Mouse (Mus musculus) hindbrain, embryonic 16.5 days (tissue): ENCODE measurements around the gene Olfr330. TPM values are rescaled to one million over a fixed set of nuclear protein-coding genes. Genes with fewer than 3 reads are reported as not detected.
"Not testable (repeated sequence)": the region's sequence is repeated elsewhere in the genome, so short reads cannot be mapped to it uniquely, and the experiment has no call there.

Experiments
- ATAC-seq: fragments of 200-750 bp; cut with Nextera tagmentation; 2 replicates; pipeline ENCODE4 v1.8.0; 2017; ENCODE audit warnings: moderate TSS enrichment, moderate library complexity
- H3K27ac ChIP-seq: fragments of 300-500 bp; sonication (generic); 2 replicates; pipeline ENCODE4 v1.5.1; 2014; ENCODE audit warnings: low read depth, mild to moderate bottlenecking, control low read depth, low read length, moderate library complexity
- H3K27me3 ChIP-seq: fragments of 300-500 bp; sonication (generic); replicated peaks from 2 replicates; pipeline ENCODE4 v1.6.1; 2014; ENCODE audit warnings: low read length; ENCODE audit not compliant: control insufficient read depth, insufficient read depth
- H3K36me3 ChIP-seq: fragments of 300-500 bp; sonication (generic); 2 replicates; pipeline ENCODE4 v1.6.1; 2014; ENCODE audit warnings: mild to moderate bottlenecking, low read length, moderate library complexity, mixed read lengths; ENCODE audit not compliant: control insufficient read depth, insufficient read depth
- H3K4me1 ChIP-seq: fragments of 300-500 bp; sonication (generic); 2 replicates; pipeline ENCODE4 v1.6.1; 2014; ENCODE audit warnings: low read depth, low read length; ENCODE audit not compliant: control insufficient read depth, insufficient read depth
- H3K4me2 ChIP-seq: fragments of 300-500 bp; sonication (generic); 2 replicates; pipeline ENCODE4 v1.6.1; 2014; ENCODE audit warnings: mild to moderate bottlenecking, low read length, control low read depth, moderate library complexity
- H3K4me3 ChIP-seq: fragments of 300-500 bp; sonication (generic); 2 replicates; pipeline ENCODE4 v1.5.1; 2014; ENCODE audit warnings: mild to moderate bottlenecking, low read length, control low read depth, moderate library complexity
- H3K9ac ChIP-seq: fragments of 300-500 bp; sonication (generic); 2 replicates; pipeline ENCODE4 v1.6.1; 2014; ENCODE audit warnings: low read depth, mild to moderate bottlenecking, control low read depth, low read length, moderate library complexity
- H3K9me3 ChIP-seq: fragments of 300-500 bp; sonication (generic); 2 replicates; pipeline ENCODE4 v1.6.1; 2014; ENCODE audit warnings: mild to moderate bottlenecking, low read length, moderate library complexity; ENCODE audit not compliant: control insufficient read depth
- WGBS: fragments of 180-500 bp; shearing (Covaris S2); extraction: QIAGEN DNeasy Blood & Tissue Kit; methylation state at CpG from one replicate; pipeline ENCODE4 v1.1.7; 2014; 5-methylcytosine and 5-hydroxymethylcytosine counted together
- polyA plus RNA-seq: library from polyadenylated mRNA; unstranded; fragments of >200 nt; fragmentation: Nextera tagmentation; extraction: Ambion mirVana; gene quantifications from 2 replicates; pipeline ENCODE4 v1.2.1, GENCODE M21; 2015

The Olfr330 gene
- polyA plus RNA-seq = not detected in 2 replicates

GRCm38 (mm10) chr11:58534736-58535135 lies at the start of gene Olfr330:
Gene Olfr330 (minus strand): TSS chr11:58534836.
- H3K9ac ChIP-seq, H3K27me3 ChIP-seq, H3K4me1 ChIP-seq, H3K27ac ChIP-seq, H3K4me2 ChIP-seq, H3K9me3 ChIP-seq, H3K4me3 ChIP-seq, ATAC-seq, H3K36me3 ChIP-seq: not testable (repeated sequence)

GRCm38 (mm10) chr11:58578636-58579035 lies 44.0 kb upstream of the Olfr330 start:
- H3K36me3 ChIP-seq = no peaks in the 10 kb centered on the region
- no peak overlapping the region for H3K27ac ChIP-seq
- no peak overlapping the region for H3K9ac ChIP-seq
- no peaks in the 10 kb centered on the region for H3K4me1 ChIP-seq
- no peak overlapping the region for H3K4me2 ChIP-seq
- ATAC-seq = no peak
- no peak overlapping the region for H3K4me3 ChIP-seq
- H3K27me3 ChIP-seq = no peaks in the 10 kb centered on the region
- no peaks in the 10 kb centered on the region for H3K9me3 ChIP-seq
- 66% methylated on average over 8 of the region's 8 CpGs for WGBS

- no peaks in the 10 kb centered on the region for H3K36me3 ChIP-seq
- no peaks in the 10 kb centered on the region for H3K4me1 ChIP-seq
- H3K9ac ChIP-seq = no peak within 1 kb of the TSS
- H3K27me3 ChIP-seq = no peaks in the 10 kb centered on the region
- ATAC-seq = no peak
- no peak within 1 kb of the TSS for H3K27ac ChIP-seq
- no peak within 1 kb of the TSS for H3K4me3 ChIP-seq
- 80% methylated on average over 1 of the region's 1 CpGs for WGBS
- no peaks in the 10 kb centered on the region for H3K9me3 ChIP-seq
- no peak within 1 kb of the TSS for H3K4me2 ChIP-seq
Observed at GRCm38 (mm10) chr11:58577430-58577829, 42.8 kb upstream of the Olfr330 start, which contains the start of gene Olfr325. Gene Olfr325 (plus strand): TSS chr11:58577730.

GRCm38 (mm10) chr11:58570405-58570804 lies 35.8 kb upstream of the Olfr330 start, which contains the start of gene Olfr224:
Gene Olfr224 (minus strand): TSS chr11:58570553.
- WGBS = 72% methylated on average over 5 of the region's 5 CpGs
- H3K27ac ChIP-seq = no peak within 1 kb of the TSS
- H3K9me3 ChIP-seq = no peaks in the 10 kb centered on the region
- H3K4me1 ChIP-seq = no peaks in the 10 kb centered on the region
- H3K27me3 ChIP-seq = no peaks in the 10 kb centered on the region
- H3K9ac ChIP-seq = no peak within 1 kb of the TSS
- no peak for ATAC-seq
- H3K4me2 ChIP-seq = no peak within 1 kb of the TSS
- no peaks in the 10 kb centered on the region for H3K36me3 ChIP-seq
- H3K4me3 ChIP-seq = no peak within 1 kb of the TSS

- no peaks in the 10 kb centered on the region for H3K36me3 ChIP-seq
- 91% methylated on average over 1 of the region's 1 CpGs for WGBS
- no peak within 1 kb of the TSS for H3K9ac ChIP-seq
- no peak for ATAC-seq
- H3K27me3 ChIP-seq = no peaks in the 10 kb centered on the region
- no peak within 1 kb of the TSS for H3K27ac ChIP-seq
- H3K4me1 ChIP-seq = no peaks in the 10 kb centered on the region
- no peaks in the 10 kb centered on the region for H3K9me3 ChIP-seq
- no peak within 1 kb of the TSS for H3K4me3 ChIP-seq
- no peak within 1 kb of the TSS for H3K4me2 ChIP-seq
Observed at GRCm38 (mm10) chr11:58555536-58555935, 20.9 kb upstream of the Olfr330 start, which contains the start of gene Olfr328. Gene Olfr328 (minus strand): TSS chr11:58555636.

GRCm38 (mm10) chr11:58546322-58546721 lies 11.7 kb upstream of the Olfr330 start, which contains the start of gene Olfr329-ps:
Gene Olfr329-ps (minus strand): TSS chr11:58546422.
- no peak within 1 kb of the TSS for H3K9ac ChIP-seq
- H3K36me3 ChIP-seq = no peaks in the 10 kb centered on the region
- WGBS = 84% methylated on average over 5 of the region's 5 CpGs
- no peak within 1 kb of the TSS for H3K27ac ChIP-seq
- H3K9me3 ChIP-seq = no peaks in the 10 kb centered on the region
- H3K4me1 ChIP-seq = no peaks in the 10 kb centered on the region
- no peak for ATAC-seq
- H3K4me3 ChIP-seq = no peak within 1 kb of the TSS
- no peaks in the 10 kb centered on the region for H3K27me3 ChIP-seq
- no peak within 1 kb of the TSS for H3K4me2 ChIP-seq

- not testable (repeated sequence) for H3K4me2 ChIP-seq, H3K36me3 ChIP-seq, H3K9me3 ChIP-seq, H3K27ac ChIP-seq, ATAC-seq, H3K4me1 ChIP-seq, H3K4me3 ChIP-seq, H3K27me3 ChIP-seq, H3K9ac ChIP-seq
- 93% methylated on average over 6 of the region's 9 CpGs for WGBS
Observed at GRCm38 (mm10) chr11:58519756-58520155, 14.9 kb downstream of the Olfr330 start.

GRCm38 (mm10) chr11:58518916-58519315 lies 15.7 kb downstream of the Olfr330 start:
- H3K4me1 ChIP-seq, H3K4me2 ChIP-seq, H3K27me3 ChIP-seq, H3K4me3 ChIP-seq, ATAC-seq, H3K36me3 ChIP-seq, H3K9me3 ChIP-seq, H3K9ac ChIP-seq, H3K27ac ChIP-seq: not testable (repeated sequence)
- 91% methylated on average over 16 of the region's 18 CpGs for WGBS

- not testable (repeated sequence) for ATAC-seq, H3K36me3 ChIP-seq, H3K27ac ChIP-seq, H3K9me3 ChIP-seq, H3K4me1 ChIP-seq, H3K9ac ChIP-seq, H3K4me2 ChIP-seq, H3K27me3 ChIP-seq, H3K4me3 ChIP-seq
- 87% methylated on average over 19 of the region's 19 CpGs for WGBS
Observed at GRCm38 (mm10) chr11:58509058-58509457, 25.6 kb downstream of the Olfr330 start.

GRCm38 (mm10) chr11:58502472-58502871 lies 32.2 kb downstream of the Olfr330 start, which contains the start of gene Olfr331:
Gene Olfr331 (minus strand): TSS chr11:58502572.
- not testable (repeated sequence) for ATAC-seq, H3K27ac ChIP-seq

More at GRCm38 (mm10) chr11:58502472-58502871, 32.2 kb downstream of the Olfr330 start, which contains the start of gene Olfr331:
- H3K4me3 ChIP-seq, H3K36me3 ChIP-seq, H3K4me2 ChIP-seq, H3K27me3 ChIP-seq, H3K4me1 ChIP-seq, H3K9me3 ChIP-seq, H3K9ac ChIP-seq: not testable (repeated sequence)
